Mouse (Mus musculus) liver, embryonic 16.5 days (tissue): Measurements from ENCODE around the gene Adcy3. TPM values are rescaled to one million over a fixed set of nuclear protein-coding genes. Genes with fewer than 3 reads are reported as not detected.

ENCODE experiments used
- ATAC-seq: fragments of 200-750 bp; cut with Nextera tagmentation; 2 replicates; pipeline ENCODE4 v1.8.0; 2017; ENCODE audit warnings: low read depth, mild to moderate bottlenecking, moderate number of reproducible peaks, moderate library complexity
- H3K27ac ChIP-seq: fragments of 300-500 bp; sonication (generic); 2 replicates; pipeline ENCODE4 v1.5.1; 2014; ENCODE audit warnings: mild to moderate bottlenecking, low read length
- H3K27me3 ChIP-seq: fragments of 300-500 bp; sonication (generic); 2 replicates; pipeline ENCODE4 v1.6.1; 2014; ENCODE audit warnings: low read depth, low read length, mixed read lengths; ENCODE audit not compliant: control insufficient read depth, insufficient read depth
- H3K36me3 ChIP-seq: fragments of 300-500 bp; sonication (generic); 2 replicates; pipeline ENCODE4 v1.6.1; 2014; ENCODE audit warnings: mild to moderate bottlenecking; ENCODE audit not compliant: control insufficient read depth, insufficient read depth
- H3K4me1 ChIP-seq: fragments of 300-500 bp; sonication (generic); 2 replicates; pipeline ENCODE4 v1.6.1; 2014; ENCODE audit warnings: low read depth, low read length, mixed read lengths; ENCODE audit not compliant: control insufficient read depth
- H3K4me2 ChIP-seq: fragments of 300-500 bp; sonication (generic); 2 replicates; pipeline ENCODE4 v1.6.1; 2014; ENCODE audit warnings: low read depth, low read length, mixed read lengths
- H3K4me3 ChIP-seq: fragments of 300-500 bp; sonication (generic); 2 replicates; pipeline ENCODE4 v1.5.1; 2014; ENCODE audit warnings: low read depth, mild to moderate bottlenecking, low read length
- H3K9ac ChIP-seq: fragments of 300-500 bp; sonication (generic); 2 replicates; pipeline ENCODE4 v1.6.1; 2014; ENCODE audit warnings: low read depth, low read length
- H3K9me3 ChIP-seq: fragments of 300-500 bp; sonication (generic); replicated peaks from 2 replicates; pipeline ENCODE4 v1.6.1; 2016; ENCODE audit warnings: low read length; ENCODE audit not compliant: control insufficient read depth
- WGBS: fragments of 180-500 bp; shearing (Covaris S2); extraction: QIAGEN DNeasy Blood & Tissue Kit; methylation state at CpG from one replicate; pipeline ENCODE4 v1.1.7; 2014; ENCODE audit not compliant: insufficient replicate concordance; 5-methylcytosine and 5-hydroxymethylcytosine counted together
- polyA plus RNA-seq: library from polyadenylated mRNA; unstranded; fragments of >200 nt; fragmentation: Nextera tagmentation; extraction: Ambion mirVana; gene quantifications from 2 replicates; pipeline ENCODE4 v1.2.1, GENCODE M21; 2015

Gene Adcy3
- polyA plus RNA-seq, 1 experiment from 2014 or later, result 1.0 TPM

GRCm38 (mm10) chr12:4245742-4246141 is 112.8 kb downstream of the Adcy3 start:
- Histone ChIP-seq H3K27ac (no peak overlapping the region), H3K9ac (no peak overlapping the region), H3K36me3 (no peaks in the 10 kb centered on the region), H3K4me1 (no peaks in the 10 kb centered on the region), H3K4me2 (no peak overlapping the region), H3K27me3 (no peaks in the 10 kb centered on the region), H3K4me3 (no peak overlapping the region), H3K9me3 (no peaks in the 10 kb centered on the region)
- 72% methylated on average over 10 of the region's 10 CpGs for WGBS
- ATAC-seq, result no peak

DNA sequence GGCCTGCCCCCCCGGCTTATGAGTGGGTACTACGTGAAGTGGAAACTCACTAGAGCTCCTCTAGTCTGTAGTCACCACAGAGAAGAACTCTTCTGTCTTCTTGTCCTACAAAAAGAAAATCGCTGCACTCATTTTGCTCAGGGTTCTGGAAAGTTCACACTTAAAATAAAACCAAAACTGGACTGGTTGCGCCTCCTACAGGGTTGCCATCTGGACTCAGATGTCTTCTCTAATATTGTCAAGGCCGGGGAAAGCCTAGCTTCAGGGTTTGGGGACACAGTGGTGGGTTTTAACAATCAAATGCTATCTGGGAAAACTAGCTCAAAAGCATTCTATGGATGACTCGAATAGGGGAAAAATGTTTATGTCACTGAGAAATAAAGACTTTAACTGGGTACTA is 116.9 kb downstream of the Adcy3 start:
- peaks cover 17% of the 10 kb centered on the region for H3K4me1 ChIP-seq
- 67% methylated on average over 6 of the region's 6 CpGs for WGBS
- H3K27ac ChIP-seq, result no peak overlapping the region
- H3K9me3 ChIP-seq, result no peaks in the 10 kb centered on the region
- H3K9ac ChIP-seq, result no peak overlapping the region
- no peaks in the 10 kb centered on the region for H3K27me3 ChIP-seq
- no peaks in the 10 kb centered on the region for H3K36me3 ChIP-seq
- H3K4me3 ChIP-seq, result no peak overlapping the region
- no peak for ATAC-seq
- no peak overlapping the region for H3K4me2 ChIP-seq

- H3K4me2 ChIP-seq, result peak overlapping the region; percentile 31
- peak; percentile 95 for ATAC-seq
- WGBS, result 36% methylated on average over 16 of the region's 16 CpGs
- no peaks in the 10 kb centered on the region for H3K9me3 ChIP-seq
- H3K27me3 ChIP-seq, result no peaks in the 10 kb centered on the region
- H3K4me3 ChIP-seq, result peak overlapping the region; percentile 13; the same call in 1 of the 2 replicates
- peak overlapping the region; percentile 45; the same call in 1 of the 2 replicates for H3K27ac ChIP-seq
- H3K36me3 ChIP-seq, result no peaks in the 10 kb centered on the region
- H3K9ac ChIP-seq, result no peak overlapping the region
- H3K4me1 ChIP-seq, result peaks cover 17% of the 10 kb centered on the region
Measured at GRCm38 (mm10) chr12:4252742-4253655, 120.1 kb downstream of the Adcy3 start.

Other genes starting within 250 kb of the Adcy3 start
- gene Pomc, start 178.2 kb upstream of the Adcy3 start, polyA plus RNA-seq, result 0.28 and 0.34 TPM in 2 replicates
- 0.08 TPM in 2 replicates for gene Efr3b, start 94.2 kb upstream of the Adcy3 start, polyA plus RNA-seq
- gene Dnajc27, start 50.5 kb upstream of the Adcy3 start, polyA plus RNA-seq, result 0.94 and 1.2 TPM in 2 replicates
- 2.0 and 2.3 TPM in 2 replicates for gene Ptrhd1, start 100.9 kb downstream of the Adcy3 start, polyA plus RNA-seq
- gene Cenpo, start 101.2 kb downstream of the Adcy3 start, polyA plus RNA-seq, result 8.3 and 9.3 TPM in 2 replicates